Mouse (Mus musculus): ENCODE measurements around the gene Flt3.

DNA sequence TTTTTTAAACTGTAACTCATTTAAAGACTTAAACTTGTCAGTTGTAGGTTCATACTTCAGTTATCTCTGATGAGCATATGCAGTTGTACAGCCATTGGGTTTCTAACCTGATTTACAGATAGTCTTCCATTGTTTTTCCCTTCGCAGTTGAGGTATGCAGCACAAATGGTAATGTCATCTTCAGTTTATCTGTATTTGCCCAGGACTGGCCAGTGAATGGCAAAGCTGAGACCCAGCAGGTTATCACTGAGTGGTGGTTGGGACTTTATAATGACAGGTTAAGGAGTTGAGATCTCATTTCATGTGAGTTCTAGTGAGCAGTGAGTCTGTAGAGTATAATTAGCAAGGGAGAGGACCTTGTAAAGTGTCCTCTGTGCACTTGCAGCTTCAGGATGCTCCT is 41.7 kb upstream of the Flt3 start:
- TF ChIP-seq CTCF (IDR thresholded peaks at IDR 0.05; ENCODE audit: extremely low read depth, insufficient read length, insufficient replicate concordance, low read depth, low read length) (no peak), POLR2A (IDR thresholded peaks at IDR 0.05; ENCODE audit: low read depth, low read length) (no peak)
